Mouse (Mus musculus) myocyte (in vitro differentiated cells): ENCODE results near the gene Tfr2.
A peak's percentile ranks its signal among the peaks of the same experiment; 100 is the strongest.

Source experiments
- E2F4 ChIP-seq: IDR thresholded peaks from one replicate; pipeline ENCODE4 v1.6.1; 2011; ENCODE audit warnings: mild to moderate bottlenecking, control low read depth, moderate library complexity; ENCODE audit not compliant: insufficient read depth
- MAX ChIP-seq: IDR thresholded peaks from one replicate; pipeline ENCODE4 v1.6.1; 2011; ENCODE audit warnings: low read depth, mild to moderate bottlenecking, control low read depth
- MYOD1 ChIP-seq, 3 experiments: IDR thresholded peaks; one replicate each; pipeline ENCODE4 v1.6.1; 2011; ENCODE audit warnings: control low read depth in 2 of 3, low read depth in 2 of 3, mild to moderate bottlenecking in 2 of 3, moderate library complexity in 1 of 3; ENCODE audit not compliant: insufficient read length in 2 of 3, control insufficient read depth in 1 of 3
- USF1 ChIP-seq: IDR thresholded peaks from one replicate; pipeline ENCODE4 v1.6.1; 2011; ENCODE audit warnings: low read depth, mild to moderate bottlenecking, control low read depth, moderate library complexity

DNA sequence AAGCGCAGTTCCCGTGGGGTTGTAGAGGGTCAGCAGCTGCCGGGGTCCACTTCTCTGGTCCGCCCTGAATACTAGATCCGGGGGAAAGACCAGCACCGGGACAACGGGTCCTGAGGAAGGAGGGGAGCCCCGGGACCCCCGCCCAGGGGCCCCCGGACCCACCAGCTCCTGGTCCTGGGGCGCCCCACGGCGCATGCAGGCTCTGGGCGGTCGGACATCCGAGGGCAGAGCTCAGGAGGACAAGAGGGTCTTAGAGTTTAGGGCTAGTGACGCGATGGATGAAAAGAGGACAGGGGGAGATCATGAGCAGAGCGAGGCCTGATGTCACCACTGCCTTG, 30.6 kb downstream of the Tfr2 start:
- TF ChIP-seq MYOD1 (IDR thresholded peaks at IDR 0.05; ENCODE audit: control insufficient read depth in 1 of 3, insufficient read length in 2 of 3, low read depth in 2 of 3) (peak in 1 of 3 experiments; percentile 0), USF1 (no peak), MAX (no peak), E2F4 (no peak)
